Mouse (Mus musculus) megakaryocyte, embryonic 14.5 days (primary cell): ENCODE results near the gene Cyp46a1.

Experiments
- FLI1 ChIP-seq: IDR thresholded peaks from 2 replicates; pipeline ENCODE4 v1.6.1; 2012; ENCODE audit warnings: low read length, inconsistent platforms, mixed read lengths
- GATA1 ChIP-seq: IDR thresholded peaks from 3 replicates; pipeline ENCODE4 v1.6.1; 2012; ENCODE audit warnings: mixed read lengths, low read length, inconsistent platforms, borderline replicate concordance

DNA sequence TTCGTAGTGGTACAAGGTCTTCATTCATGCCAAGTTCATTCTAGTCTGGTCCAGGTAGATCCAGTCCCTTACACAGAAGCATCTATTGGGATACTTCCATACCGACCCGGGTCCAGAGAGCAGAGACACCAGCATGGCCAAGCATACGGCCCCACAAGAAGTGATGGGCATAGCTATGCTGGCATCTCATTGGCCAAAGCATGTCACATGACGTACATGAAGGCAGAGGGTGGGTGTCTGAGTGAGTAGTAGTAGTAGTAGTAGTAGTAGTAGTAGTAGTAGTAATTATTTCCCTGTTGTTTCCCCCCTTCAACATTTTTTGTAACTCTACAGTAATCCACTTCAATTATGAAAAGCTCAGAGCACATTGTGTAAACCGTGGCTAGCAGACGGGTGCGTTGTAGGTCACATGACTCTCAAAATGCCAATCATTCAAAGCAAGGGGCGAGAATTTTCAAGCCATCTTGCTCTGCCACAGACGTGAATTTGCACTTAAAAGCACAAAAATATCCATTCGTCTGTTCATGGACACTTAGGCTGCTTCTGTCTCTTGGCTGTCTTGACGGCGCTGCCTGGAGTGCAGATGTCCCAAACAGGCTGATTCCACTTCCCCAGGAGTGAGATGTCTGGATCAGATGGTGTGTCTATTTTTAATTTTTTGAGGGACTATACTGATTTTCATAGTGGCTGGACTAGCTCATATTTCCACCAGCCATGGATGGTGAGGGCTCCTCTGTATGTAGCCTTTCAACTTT, 44.4 kb downstream of the Cyp46a1 start:
- TF ChIP-seq GATA1: no peak
- no peak for TF ChIP-seq FLI1
